Mouse (Mus musculus): ENCODE measurements around the gene Gsk3b. TPM values are rescaled to one million over a fixed set of nuclear protein-coding genes. Genes with fewer than 3 reads are reported as not detected.

Gsk3b gene
- polyA plus RNA-seq, 1 experiment from 2014 or later: 197 TPM

DNA sequence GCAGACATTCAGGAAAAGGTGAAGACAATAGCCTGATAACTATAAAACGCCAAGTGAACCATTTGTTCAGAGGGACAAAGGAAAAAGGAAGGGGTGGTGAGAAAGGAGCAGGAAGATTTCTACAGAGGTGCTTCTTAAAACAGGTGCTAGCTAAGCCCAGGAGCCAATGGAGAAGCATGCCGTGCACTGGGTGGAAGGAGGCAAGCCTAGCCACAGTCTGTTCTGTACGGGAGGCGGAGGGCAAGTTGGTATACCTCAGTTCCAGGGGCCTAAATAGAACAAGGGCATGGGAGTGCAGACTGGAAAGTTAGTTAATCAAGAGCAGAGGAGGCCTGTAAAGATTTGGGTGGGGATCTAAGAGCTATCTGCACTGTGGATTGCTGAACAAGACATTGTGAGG lies 3.8 kb downstream of the Gsk3b start:
- Histone ChIP-seq H3K36me3 (ENCODE audit: control insufficient read depth, insufficient read depth, low read length) (no peaks in the 10 kb centered on the region), H3K27me3 (ENCODE audit: control insufficient read depth, insufficient read depth, low read length) (no peaks in the 10 kb centered on the region), H3K9me3 (ENCODE audit: control insufficient read depth, low read length) (no peaks in the 10 kb centered on the region), H3K4me3 (replicated peaks; ENCODE audit: low read depth, low read length) (peak overlapping the region; percentile 95), H3K27ac (replicated peaks; ENCODE audit: low read depth, low read length) (peak overlapping the region; percentile 37; the same call in 1 of the 2 replicates), H3K4me1 (ENCODE audit: control insufficient read depth, insufficient read depth, low read length) (peaks cover 43% of the 10 kb centered on the region), H3K4me2 (ENCODE audit: low read length) (peak overlapping the region; percentile 93), H3K9ac (replicated peaks; ENCODE audit: low read length) (peak overlapping the region; percentile 65)
- ATAC-seq (ENCODE audit: low FRiP score, low TSS enrichment) (no peak), DNase-seq (peak; percentile 54)
- WGBS: 0% methylated on average over 4 of the region's 4 CpGs

- H3K4me1 ChIP-seq (ENCODE audit: control insufficient read depth, insufficient read depth, low read length): peaks cover 52% of the 10 kb centered on the region
- H3K9me3 ChIP-seq (ENCODE audit: control insufficient read depth, low read length): no peaks in the 10 kb centered on the region
- H3K4me2 ChIP-seq (ENCODE audit: low read length): peak overlapping the region; percentile 93
- H3K4me3 ChIP-seq (replicated peaks; ENCODE audit: low read depth, low read length): peak overlapping the region; percentile 95
- 77% methylated on average over 5 of the region's 5 CpGs for WGBS
- no peak for DNase-seq
- no peak overlapping the region for H3K27ac ChIP-seq (replicated peaks; ENCODE audit: low read depth, low read length)
- no peaks in the 10 kb centered on the region for H3K27me3 ChIP-seq (ENCODE audit: control insufficient read depth, insufficient read depth, low read length)
- no peak overlapping the region; the same call in 1 of the 2 replicates for H3K9ac ChIP-seq (replicated peaks; ENCODE audit: low read length)
- no peak for ATAC-seq (ENCODE audit: low FRiP score, low TSS enrichment)
- H3K36me3 ChIP-seq (ENCODE audit: control insufficient read depth, insufficient read depth, low read length): 0 out of 2 replicates have a peak, but pooled peaks cover 2% of the 10 kb centered on the region
These were observed 6.5 kb downstream of the Gsk3b start for GRCm38 (mm10) chr16:38095181-38095851.

- DNase-seq: no peak
- 71% methylated on average over 9 of the region's 9 CpGs for WGBS
- H3K4me2 ChIP-seq (ENCODE audit: low read length): peak overlapping the region; percentile 38
- no peaks in the 10 kb centered on the region for H3K27me3 ChIP-seq (ENCODE audit: control insufficient read depth, insufficient read depth, low read length)
- no peak overlapping the region for H3K4me3 ChIP-seq (replicated peaks; ENCODE audit: low read depth, low read length)
- no peak overlapping the region for H3K9ac ChIP-seq (replicated peaks; ENCODE audit: low read length)
- no peak overlapping the region for H3K27ac ChIP-seq (replicated peaks; ENCODE audit: low read depth, low read length)
- H3K4me1 ChIP-seq (ENCODE audit: control insufficient read depth, insufficient read depth, low read length): peaks cover 52% of the 10 kb centered on the region
- 0 out of 2 replicates have a peak, but pooled peaks cover 3% of the 10 kb centered on the region for H3K36me3 ChIP-seq (ENCODE audit: control insufficient read depth, insufficient read depth, low read length)
- H3K9me3 ChIP-seq (ENCODE audit: control insufficient read depth, low read length): no peaks in the 10 kb centered on the region
- ATAC-seq (ENCODE audit: low FRiP score, low TSS enrichment): no peak
These were observed 8.7 kb downstream of the Gsk3b start for GRCm38 (mm10) chr16:38097521-38097920.

DNA sequence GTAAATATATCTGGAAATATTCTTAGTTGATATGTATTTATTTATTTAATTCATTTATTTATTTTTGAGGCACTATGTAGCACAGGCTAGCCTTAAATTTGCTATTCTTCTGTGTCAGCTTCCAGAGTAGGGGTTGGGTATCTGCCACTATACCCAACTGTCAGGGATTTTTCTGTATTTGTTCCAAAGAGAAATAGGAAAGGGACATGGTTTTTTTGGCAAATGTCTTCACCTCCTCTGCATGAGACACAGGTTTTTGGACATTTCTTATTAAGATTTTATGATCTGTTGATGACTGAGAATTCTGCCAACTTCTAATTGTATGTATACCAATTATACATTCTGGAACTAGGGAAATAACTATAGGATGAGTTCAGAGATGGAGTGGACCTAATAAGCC lies 10.5 kb downstream of the Gsk3b start:
- no peaks in the 10 kb centered on the region for H3K9me3 ChIP-seq (ENCODE audit: control insufficient read depth, low read length)
- H3K27ac ChIP-seq (replicated peaks; ENCODE audit: low read depth, low read length): no peak overlapping the region
- H3K27me3 ChIP-seq (ENCODE audit: control insufficient read depth, insufficient read depth, low read length): no peaks in the 10 kb centered on the region
- H3K4me3 ChIP-seq (replicated peaks; ENCODE audit: low read depth, low read length): no peak overlapping the region
- ATAC-seq (ENCODE audit: low FRiP score, low TSS enrichment) (no peak), DNase-seq (no peak)
- H3K4me1 ChIP-seq (ENCODE audit: control insufficient read depth, insufficient read depth, low read length): peaks cover 43% of the 10 kb centered on the region
- H3K36me3 ChIP-seq (ENCODE audit: control insufficient read depth, insufficient read depth, low read length): 0 out of 2 replicates have a peak, but pooled peaks cover 3% of the 10 kb centered on the region
- no peak overlapping the region for H3K9ac ChIP-seq (replicated peaks; ENCODE audit: low read length)
- no peak overlapping the region for H3K4me2 ChIP-seq (ENCODE audit: low read length)

GRCm38 (mm10) chr16:38100569-38100968 lies 11.8 kb downstream of the Gsk3b start:
- Histone ChIP-seq H3K4me2 (ENCODE audit: low read length) (no peak overlapping the region), H3K4me3 (replicated peaks; ENCODE audit: low read depth, low read length) (no peak overlapping the region), H3K27ac (replicated peaks; ENCODE audit: low read depth, low read length) (no peak overlapping the region), H3K27me3 (ENCODE audit: control insufficient read depth, insufficient read depth, low read length) (no peaks in the 10 kb centered on the region), H3K9me3 (ENCODE audit: control insufficient read depth, low read length) (no peaks in the 10 kb centered on the region), H3K36me3 (ENCODE audit: control insufficient read depth, insufficient read depth, low read length) (0 out of 2 replicates have a peak, but pooled peaks cover 3% of the 10 kb centered on the region), H3K4me1 (ENCODE audit: control insufficient read depth, insufficient read depth, low read length) (peaks cover 31% of the 10 kb centered on the region), H3K9ac (replicated peaks; ENCODE audit: low read length) (no peak overlapping the region)
- WGBS: 87% methylated on average over 2 of the region's 2 CpGs
- DNase-seq (no peak), ATAC-seq (ENCODE audit: low FRiP score, low TSS enrichment) (no peak)

GRCm38 (mm10) chr16:38105453-38105852 lies 16.7 kb downstream of the Gsk3b start:
- Histone ChIP-seq H3K36me3 (ENCODE audit: control insufficient read depth, insufficient read depth, low read length) (no peaks in the 10 kb centered on the region), H3K4me2 (ENCODE audit: low read length) (no peak overlapping the region), H3K27me3 (ENCODE audit: control insufficient read depth, insufficient read depth, low read length) (no peaks in the 10 kb centered on the region), H3K27ac (replicated peaks; ENCODE audit: low read depth, low read length) (no peak overlapping the region), H3K9ac (replicated peaks; ENCODE audit: low read length) (no peak overlapping the region), H3K4me1 (ENCODE audit: control insufficient read depth, insufficient read depth, low read length) (peaks cover 7% of the 10 kb centered on the region), H3K9me3 (ENCODE audit: control insufficient read depth, low read length) (no peaks in the 10 kb centered on the region), H3K4me3 (replicated peaks; ENCODE audit: low read depth, low read length) (no peak overlapping the region)
- no peak for DNase-seq
- 87% methylated on average over 2 of the region's 2 CpGs for WGBS
- no peak for ATAC-seq (ENCODE audit: low FRiP score, low TSS enrichment)

- H3K4me3 ChIP-seq (replicated peaks; ENCODE audit: low read depth, low read length): no peak overlapping the region
- no peak for DNase-seq
- no peak overlapping the region for H3K27ac ChIP-seq (replicated peaks; ENCODE audit: low read depth, low read length)
- H3K4me2 ChIP-seq (ENCODE audit: low read length): no peak overlapping the region
- H3K27me3 ChIP-seq (ENCODE audit: control insufficient read depth, insufficient read depth, low read length): no peaks in the 10 kb centered on the region
- H3K9ac ChIP-seq (replicated peaks; ENCODE audit: low read length): no peak overlapping the region
- no peak for ATAC-seq (ENCODE audit: low FRiP score, low TSS enrichment)
- H3K36me3 ChIP-seq (ENCODE audit: control insufficient read depth, insufficient read depth, low read length): no peaks in the 10 kb centered on the region
- peaks cover 7% of the 10 kb centered on the region for H3K4me1 ChIP-seq (ENCODE audit: control insufficient read depth, insufficient read depth, low read length)
- no peaks in the 10 kb centered on the region for H3K9me3 ChIP-seq (ENCODE audit: control insufficient read depth, low read length)
- 94% methylated on average over 3 of the region's 3 CpGs for WGBS
These were observed 17.7 kb downstream of the Gsk3b start for GRCm38 (mm10) chr16:38106542-38106941.

- no peak overlapping the region for H3K9ac ChIP-seq (replicated peaks; ENCODE audit: low read length)
- peaks cover 7% of the 10 kb centered on the region; the same call in 1 of the 2 replicates for H3K36me3 ChIP-seq (ENCODE audit: control insufficient read depth, insufficient read depth, low read length)
- ATAC-seq (ENCODE audit: low FRiP score, low TSS enrichment): no peak
- H3K4me2 ChIP-seq (ENCODE audit: low read length): no peak overlapping the region
- H3K9me3 ChIP-seq (ENCODE audit: control insufficient read depth, low read length): no peaks in the 10 kb centered on the region
- H3K4me3 ChIP-seq (replicated peaks; ENCODE audit: low read depth, low read length): no peak overlapping the region
- WGBS: 88% methylated on average over 9 of the region's 9 CpGs
- H3K4me1 ChIP-seq (ENCODE audit: control insufficient read depth, insufficient read depth, low read length): peaks cover 9% of the 10 kb centered on the region; the same call in 1 of the 2 replicates
- DNase-seq: no peak
- no peaks in the 10 kb centered on the region for H3K27me3 ChIP-seq (ENCODE audit: control insufficient read depth, insufficient read depth, low read length)
- no peak overlapping the region for H3K27ac ChIP-seq (replicated peaks; ENCODE audit: low read depth, low read length)
These were observed 21.2 kb downstream of the Gsk3b start for GRCm38 (mm10) chr16:38110001-38110400.

DNA sequence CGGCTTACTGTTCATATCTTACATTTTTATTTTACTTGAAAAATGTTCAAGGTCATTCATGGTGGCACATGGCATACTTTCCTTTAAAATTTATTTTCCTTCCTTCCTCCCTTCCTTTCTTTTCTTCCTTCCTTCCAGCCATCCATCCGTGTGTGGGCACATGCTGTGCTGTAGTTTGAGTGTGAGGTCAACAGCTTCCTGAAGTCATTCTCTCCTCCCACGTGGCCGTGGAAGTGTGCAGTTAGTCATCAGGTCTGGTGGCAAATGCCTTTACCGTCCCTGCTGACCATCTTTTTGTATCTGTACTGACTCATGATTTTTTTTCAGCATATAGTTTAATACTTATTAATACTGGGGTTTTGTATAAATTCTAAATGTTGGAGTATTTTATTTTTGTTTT lies 21.8 kb downstream of the Gsk3b start:
- ATAC-seq (ENCODE audit: low FRiP score, low TSS enrichment) (no peak), DNase-seq (no peak)
- no peaks in the 10 kb centered on the region for H3K27me3 ChIP-seq (ENCODE audit: control insufficient read depth, insufficient read depth, low read length)
- H3K9me3 ChIP-seq (ENCODE audit: control insufficient read depth, low read length): no peaks in the 10 kb centered on the region
- no peak overlapping the region for H3K9ac ChIP-seq (replicated peaks; ENCODE audit: low read length)
- no peak overlapping the region for H3K4me2 ChIP-seq (ENCODE audit: low read length)
- H3K4me3 ChIP-seq (replicated peaks; ENCODE audit: low read depth, low read length): no peak overlapping the region
- peaks cover 7% of the 10 kb centered on the region; the same call in 1 of the 2 replicates for H3K36me3 ChIP-seq (ENCODE audit: control insufficient read depth, insufficient read depth, low read length)
- WGBS: 80% methylated on average over 5 of the region's 5 CpGs
- H3K4me1 ChIP-seq (ENCODE audit: control insufficient read depth, insufficient read depth, low read length): peaks cover 9% of the 10 kb centered on the region; the same call in 1 of the 2 replicates
- H3K27ac ChIP-seq (replicated peaks; ENCODE audit: low read depth, low read length): no peak overlapping the region
